Mouse (Mus musculus) limb, embryonic 14.5 days (tissue): ENCODE results near the gene Psmd13. TPM values are rescaled to one million over a fixed set of nuclear protein-coding genes. Genes with fewer than 3 reads are reported as not detected.

ENCODE experiments used
- ATAC-seq: fragments of 200-750 bp; cut with Nextera tagmentation; 2 replicates; pipeline ENCODE4 v1.8.0; 2017; ENCODE audit warnings: low read depth, moderate number of reproducible peaks, moderate TSS enrichment; ENCODE audit not compliant: low FRiP score
- DNase-seq: peaks from one replicate; pipeline ENCODE4 v3.0.0-alpha.2; 2015; ENCODE audit warnings: low spot score
- H3K27ac ChIP-seq: fragments of 300-500 bp; sonication (generic); replicated peaks from 2 replicates; pipeline ENCODE4 v1.5.1; 2014; ENCODE audit warnings: low read depth, mild to moderate bottlenecking, low read length, moderate library complexity, mixed read lengths
- H3K27me3 ChIP-seq: fragments of 300-500 bp; sonication (generic); 2 replicates; pipeline ENCODE4 v1.6.1; 2014; ENCODE audit warnings: low read length, mixed read lengths; ENCODE audit not compliant: control insufficient read depth, insufficient read depth
- H3K36me3 ChIP-seq: fragments of 300-500 bp; sonication (generic); 2 replicates; pipeline ENCODE4 v1.6.1; 2014; ENCODE audit warnings: mild to moderate bottlenecking, low read length, moderate library complexity, mixed read lengths; ENCODE audit not compliant: control insufficient read depth, insufficient read depth
- H3K4me1 ChIP-seq: fragments of 300-500 bp; sonication (generic); 2 replicates; pipeline ENCODE4 v1.6.1; 2014; ENCODE audit warnings: antibody characterized with exemption, low read length, mixed read lengths; ENCODE audit not compliant: control insufficient read depth, insufficient read depth
- H3K4me2 ChIP-seq: fragments of 300-500 bp; sonication (generic); replicated peaks from 2 replicates; pipeline ENCODE4 v1.6.1; 2014; ENCODE audit warnings: low read depth, mild to moderate bottlenecking, low read length, moderate library complexity; ENCODE audit not compliant: severe bottlenecking
- H3K4me3 ChIP-seq: fragments of 300-500 bp; sonication (generic); replicated peaks from 2 replicates; pipeline ENCODE4 v1.5.1; 2014; ENCODE audit warnings: low read length
- H3K9ac ChIP-seq: fragments of 300-500 bp; sonication (generic); 2 replicates; pipeline ENCODE4 v1.6.1; 2014; ENCODE audit warnings: mild to moderate bottlenecking, low read depth, low read length, moderate library complexity; ENCODE audit not compliant: severe bottlenecking
- H3K9me3 ChIP-seq: fragments of 300-500 bp; sonication (generic); 2 replicates; pipeline ENCODE4 v1.6.1; 2016; ENCODE audit warnings: low read length; ENCODE audit not compliant: control insufficient read depth
- POLR2A ChIP-seq: fragments of 200-500 bp; IDR thresholded peaks from 2 replicates; pipeline ENCODE4 v1.8.0; 2012; ENCODE audit warnings: inconsistent platforms, mild to moderate bottlenecking, moderate library complexity, borderline replicate concordance; ENCODE audit not compliant: insufficient read depth, insufficient read length; ENCODE audit errors: extremely low read depth
- WGBS: fragments of 180-500 bp; shearing (Covaris S2); extraction: QIAGEN DNeasy Blood & Tissue Kit; methylation state at CpG from one replicate; pipeline ENCODE4 v1.1.7; 2014; 5-methylcytosine and 5-hydroxymethylcytosine counted together
- polyA plus RNA-seq, 2 experiments: library from polyadenylated mRNA; depleted of rRNA in 1 of 2; stranded (reverse) in 1 of 2; unstranded in 1 of 2; fragments of >200 nt; fragmentation: Nextera tagmentation in 1 of 2; extraction: Ambion mirVana in 1 of 2; gene quantifications; 2 replicates each; pipeline versions ENCODE4 v1.2.1 to v1.2.3; 2012 to 2014

Gene Psmd13
- polyA plus RNA-seq (2012; rRNA removed) (98.9 and 113 TPM in 2 replicates), polyA plus RNA-seq (2014; fragmentation: Nextera tagmentation; extraction: Ambion mirVana) (133 TPM in 2 replicates)

- under 1% methylated on average over 58 of the region's 59 CpGs for WGBS
- DNase-seq (peak; percentile 96), ATAC-seq (peak; percentile 96)
- Histone ChIP-seq H3K4me1 (peaks cover 7% of the 10 kb centered on the region), H3K9me3 (no peaks in the 10 kb centered on the region), H3K27ac (peak within 1 kb of the TSS; percentile 58), H3K4me2 (peak within 1 kb of the TSS; percentile 49), H3K9ac (peak within 1 kb of the TSS; percentile 69), H3K4me3 (peak within 1 kb of the TSS; percentile 72), H3K27me3 (no peaks in the 10 kb centered on the region), H3K36me3 (peaks cover 29% of the 10 kb centered on the region)
- peak; percentile 51; the same call in 1 of the 2 replicates for TF ChIP-seq POLR2A
These were observed at the start of gene Psmd13, which contains the start of gene Sirt3 for GRCm38 (mm10) chr7:140881696-140882468. TSS of gene Psmd13 (plus strand) at chr7:140881968. TSS of gene Sirt3 (minus strand) at chr7:140882309.

GRCm38 (mm10) chr7:140833341-140833740 is 48.4 kb upstream of the Psmd13 start:
- DNase-seq (no peak), ATAC-seq (no peak)
- TF ChIP-seq POLR2A: no peak
- Histone ChIP-seq H3K9ac (no peak overlapping the region), H3K9me3 (no peaks in the 10 kb centered on the region), H3K27ac (no peak overlapping the region), H3K36me3 (no peaks in the 10 kb centered on the region), H3K4me1 (no peaks in the 10 kb centered on the region), H3K4me2 (no peak overlapping the region), H3K4me3 (no peak overlapping the region), H3K27me3 (no peaks in the 10 kb centered on the region)
- WGBS: 86% methylated on average over 4 of the region's 4 CpGs

- H3K27ac ChIP-seq: no peak within 1 kb of the TSS
- ATAC-seq (no peak), DNase-seq (no peak)
- H3K4me2 ChIP-seq: no peak within 1 kb of the TSS
- no peaks in the 10 kb centered on the region for H3K9me3 ChIP-seq
- no peak within 1 kb of the TSS for H3K9ac ChIP-seq
- no peak within 1 kb of the TSS for H3K4me3 ChIP-seq
- WGBS: 44% methylated on average over 19 of the region's 20 CpGs
- H3K36me3 ChIP-seq: no peaks in the 10 kb centered on the region
- no peaks in the 10 kb centered on the region for H3K4me1 ChIP-seq
- TF ChIP-seq POLR2A: no peak
- H3K27me3 ChIP-seq: no peaks in the 10 kb centered on the region
These were observed 46.6 kb upstream of the Psmd13 start, which contains the start of gene Urah for GRCm38 (mm10) chr7:140834968-140835757. TSS of gene Urah (plus strand) at chr7:140835018.

GRCm38 (mm10) chr7:140835758-140836087 is 46.0 kb upstream of the Psmd13 start:
- 62% methylated on average over 2 of the region's 2 CpGs for WGBS
- Histone ChIP-seq H3K27ac (no peak overlapping the region), H3K9me3 (no peaks in the 10 kb centered on the region), H3K4me2 (no peak overlapping the region), H3K27me3 (no peaks in the 10 kb centered on the region), H3K9ac (no peak overlapping the region), H3K36me3 (no peaks in the 10 kb centered on the region), H3K4me3 (no peak overlapping the region), H3K4me1 (no peaks in the 10 kb centered on the region)
- DNase-seq (no peak), ATAC-seq (no peak)
- no peak for TF ChIP-seq POLR2A
